Mouse (Mus musculus) testis, adult 2 months (tissue): ENCODE data around the gene Tns1.

Source experiments
- CTCF ChIP-seq: fragments of 200-500 bp; IDR thresholded peaks from 2 replicates; pipeline ENCODE4 v1.5.1; 2012; ENCODE audit warnings: low read depth, mild to moderate bottlenecking, inconsistent platforms, low read length, moderate library complexity; ENCODE audit not compliant: control insufficient read depth, insufficient read depth, insufficient replicate concordance
- POLR2A ChIP-seq: fragments of 200-500 bp; IDR thresholded peaks from 2 replicates; pipeline ENCODE4 v1.6.1; 2012; ENCODE audit warnings: low read depth, mild to moderate bottlenecking, inconsistent platforms, low read length, moderate library complexity; ENCODE audit not compliant: control insufficient read depth

GRCm38 (mm10) chr1:74034211-74034610, 90.0 kb downstream of the Tns1 start:
- no peak for TF ChIP-seq CTCF
- TF ChIP-seq POLR2A = no peak
